Mouse (Mus musculus) embryo, embryonic 11.5 days (tissue): ENCODE data around the gene Mcoln1.

Experiments
- DNase-seq: peaks from one replicate; pipeline ENCODE4 v3.0.0-alpha.2; 2012; ENCODE audit warnings: low read depth, low spot score

Gene Mcoln1

DNA sequence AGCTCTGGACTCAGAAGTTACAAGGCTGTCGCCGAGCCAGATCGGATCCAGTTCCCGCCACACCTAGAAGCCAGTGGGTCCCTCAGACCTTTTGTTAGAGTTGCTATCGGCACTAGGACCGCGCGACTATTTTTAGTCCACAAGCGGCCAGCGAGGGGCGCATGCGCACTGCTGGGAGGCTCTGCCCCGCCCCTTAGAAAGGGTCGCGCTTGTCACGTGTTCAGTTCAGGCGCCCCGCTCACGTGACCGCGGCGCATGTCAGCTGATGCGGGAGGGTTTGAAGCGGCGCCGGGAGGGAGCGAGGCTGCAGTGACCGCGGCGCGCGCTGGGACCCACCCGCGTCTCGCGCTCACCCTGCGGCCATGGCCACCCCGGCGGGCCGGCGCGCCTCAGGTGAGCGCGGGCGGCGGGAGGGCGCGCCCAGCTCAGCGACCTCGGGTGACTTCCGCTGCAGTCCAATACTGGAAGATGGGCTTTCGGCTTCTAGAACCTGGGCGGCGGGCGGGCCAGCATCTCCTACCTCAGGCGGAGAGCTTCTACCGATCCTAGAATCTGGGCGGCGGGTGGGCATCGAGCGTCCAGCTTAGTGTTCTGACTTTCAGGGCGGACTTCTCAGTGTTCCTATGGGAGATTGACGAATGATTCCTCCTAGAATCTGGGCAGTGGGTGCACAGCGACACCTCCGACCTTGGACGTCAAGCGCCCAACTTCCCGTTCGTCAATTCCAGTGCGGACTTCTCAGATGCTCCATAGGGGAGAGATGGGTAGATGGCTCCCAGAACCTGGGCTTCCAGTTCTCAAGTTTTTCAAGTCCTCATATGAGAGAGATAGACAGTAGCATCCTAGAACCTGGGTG lies at the start of gene Mcoln1:
Mcoln1 (plus strand) TSS at position 223 of the 856 bp plus-strand sequence.
- peak; percentile 99 for DNase-seq

DNA sequence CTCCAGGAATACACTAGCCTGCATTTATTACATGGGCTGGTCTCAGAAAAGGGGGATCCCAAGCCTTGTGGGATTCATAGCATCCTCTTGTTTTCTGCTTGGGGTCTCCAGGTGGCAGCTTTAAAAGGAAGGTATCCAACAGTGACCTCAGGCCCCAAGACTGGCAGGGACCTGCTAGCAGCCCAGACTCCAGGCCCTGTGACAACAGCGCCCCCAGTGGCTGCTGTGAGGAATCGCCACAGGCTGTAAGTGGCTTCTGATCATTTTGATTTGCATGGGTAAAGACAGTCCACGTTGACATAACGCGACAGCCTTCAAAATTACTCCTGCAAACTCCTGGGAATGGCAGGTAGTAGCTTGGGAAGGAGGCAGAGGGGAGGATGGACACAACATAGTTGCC lies 49.6 kb upstream of the Mcoln1 start:
- peak; percentile 40 for DNase-seq

DNA sequence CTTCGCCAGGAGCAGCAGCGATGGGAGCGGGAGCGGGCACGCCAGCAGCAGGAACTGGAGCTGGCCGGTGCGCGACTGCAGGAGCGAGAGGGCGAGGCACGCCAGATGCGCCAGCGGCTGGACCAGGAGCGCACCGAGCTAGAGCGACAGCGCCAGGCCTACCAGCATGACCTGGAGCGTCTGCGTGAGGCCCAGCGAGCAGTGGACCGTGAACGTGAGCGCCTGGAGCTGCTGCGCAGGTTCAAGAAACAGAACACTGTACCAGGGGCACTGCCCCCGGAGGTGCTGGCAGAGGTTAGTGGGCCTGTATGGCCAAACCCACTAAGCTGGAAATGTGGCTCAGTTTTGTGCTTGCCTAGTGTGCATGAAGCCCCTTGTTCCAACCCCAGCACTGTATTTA lies 48.3 kb upstream of the Mcoln1 start:
- DNase-seq = no peak

DNA sequence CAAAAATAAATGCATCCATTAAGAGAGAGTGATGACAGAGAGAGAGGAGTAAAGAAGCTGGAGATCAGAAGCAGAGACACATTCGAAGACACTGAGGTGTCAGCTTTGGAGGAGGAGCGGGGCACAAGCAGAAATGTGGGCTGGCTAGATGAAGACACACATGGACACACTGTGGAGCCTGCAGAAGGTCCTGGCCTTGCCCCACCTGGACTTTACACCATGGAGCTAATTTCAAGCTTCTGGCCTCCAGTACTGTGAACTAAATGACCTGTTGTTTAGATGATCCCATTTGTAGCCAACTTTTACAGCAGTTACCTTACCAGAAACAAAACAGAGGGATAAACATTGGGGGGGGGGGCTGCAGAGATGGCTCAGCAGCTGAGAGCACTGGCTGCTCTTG lies 37.0 kb upstream of the Mcoln1 start:
- no peak for DNase-seq

DNA sequence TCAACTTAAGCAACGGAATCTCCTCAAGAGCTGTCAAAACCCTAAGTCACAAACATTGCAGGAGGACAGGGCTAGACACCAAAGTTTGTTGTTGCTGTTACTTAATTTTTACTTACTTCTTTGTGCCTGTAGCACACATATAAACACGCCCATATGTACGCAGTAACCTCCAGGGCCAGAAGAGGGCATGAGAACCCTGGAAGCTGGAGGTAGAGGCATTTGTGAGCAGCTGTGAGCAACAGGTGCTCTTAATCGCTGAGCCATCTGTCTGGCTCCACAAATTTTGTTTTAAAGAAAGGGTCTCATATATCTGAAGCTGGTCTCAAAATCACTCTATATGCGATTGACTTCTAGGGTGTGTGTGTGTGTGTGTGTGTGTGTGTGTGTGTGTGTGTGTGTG lies 35.9 kb upstream of the Mcoln1 start:
- DNase-seq = peak; percentile 51

DNA sequence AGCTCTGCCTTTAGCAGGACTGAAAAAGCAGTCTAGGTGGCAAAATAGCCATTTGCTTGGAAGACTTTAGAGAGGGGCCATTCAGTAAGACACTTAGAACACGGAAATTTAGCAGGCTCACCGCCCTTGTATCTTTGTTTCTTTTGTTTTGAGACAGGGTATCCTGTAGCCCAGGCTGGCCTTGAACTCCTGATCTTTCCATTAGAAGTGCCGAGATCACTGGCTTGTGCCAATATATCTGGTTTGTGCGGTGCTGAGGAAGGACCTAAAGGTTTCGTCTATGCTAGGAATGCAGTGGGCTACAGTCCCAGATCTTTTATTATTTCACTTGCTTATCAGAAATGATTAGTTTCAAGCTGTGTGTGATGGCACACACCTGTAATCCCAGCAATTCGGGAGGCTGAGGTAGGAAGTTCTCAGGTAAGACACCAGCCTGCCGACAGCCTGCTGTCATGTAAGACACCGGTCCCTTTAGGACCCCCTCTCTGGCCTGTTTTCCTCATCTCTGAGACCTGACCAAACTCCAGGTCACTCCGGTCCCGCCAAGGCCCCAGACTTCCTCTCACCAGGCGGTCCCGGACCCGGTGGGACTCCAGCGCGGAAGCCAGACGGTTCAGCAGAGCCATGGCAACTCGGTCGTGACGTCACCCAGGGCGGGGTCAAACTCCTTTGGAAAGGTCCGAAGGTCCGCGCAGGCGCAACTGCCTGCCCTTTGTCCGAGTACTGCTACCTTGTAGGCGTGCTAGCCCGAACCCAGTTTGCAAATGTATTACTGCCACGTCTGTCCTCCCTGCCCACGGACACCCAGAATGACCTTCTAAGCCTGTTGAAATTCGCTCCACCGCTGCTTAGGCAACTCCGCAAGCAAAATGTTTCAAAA lies 33.0 kb upstream of the Mcoln1 start, which contains the start of gene Pex11g:
Pex11g (minus strand) TSS at position 675 of the 880 bp plus-strand sequence.
- DNase-seq = peak; percentile 97

DNA sequence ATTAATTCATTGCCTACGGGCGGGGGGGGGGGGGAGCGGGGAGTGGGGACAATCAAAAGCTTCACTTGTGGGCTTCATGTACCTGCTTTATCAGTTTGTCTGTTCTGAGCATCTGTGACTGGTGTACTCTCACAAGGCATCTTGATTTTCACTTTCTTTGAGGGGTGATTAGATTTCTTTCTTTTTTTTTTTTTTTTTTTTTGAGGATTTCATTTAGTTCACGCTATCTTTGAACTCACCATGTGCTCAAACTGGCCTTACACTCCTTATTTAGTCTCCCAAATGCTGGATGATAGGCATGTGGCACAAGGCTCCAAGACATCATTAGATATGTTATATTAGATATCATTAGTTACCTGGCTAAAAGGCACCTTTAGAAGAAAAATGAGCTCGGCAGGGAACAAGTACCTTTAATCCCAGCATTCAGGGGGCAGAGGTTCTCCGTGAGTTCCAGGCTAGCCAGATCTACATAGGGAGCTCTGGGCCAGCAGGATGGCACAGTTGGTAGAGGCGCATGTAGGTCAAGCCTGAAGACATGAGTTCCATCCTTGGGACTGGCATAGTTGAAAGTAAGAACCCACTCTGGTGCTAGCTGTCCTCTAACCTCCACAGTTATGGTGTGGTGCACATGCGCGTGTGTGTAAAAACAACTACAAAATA lies 32.2 kb upstream of the Mcoln1 start:
- no peak for DNase-seq

DNA sequence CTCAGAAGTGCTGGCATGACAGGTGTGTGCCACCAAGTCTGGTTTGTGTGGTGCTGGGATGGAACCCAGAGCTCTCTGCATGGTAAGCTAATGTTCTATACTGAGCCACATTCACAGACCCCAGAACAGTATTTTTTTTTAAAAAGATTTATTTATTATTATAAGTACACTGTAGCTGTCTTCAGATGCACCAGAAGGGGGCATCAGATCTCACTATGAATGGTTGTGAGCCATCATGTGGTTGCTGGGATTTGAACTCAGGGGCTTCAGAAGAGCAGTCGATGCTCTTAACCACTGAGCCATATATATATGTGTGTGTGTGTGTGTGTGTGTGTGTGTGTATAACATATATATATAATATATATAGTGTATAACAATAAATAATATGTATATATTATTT lies 31.4 kb upstream of the Mcoln1 start:
- no peak for DNase-seq

DNA sequence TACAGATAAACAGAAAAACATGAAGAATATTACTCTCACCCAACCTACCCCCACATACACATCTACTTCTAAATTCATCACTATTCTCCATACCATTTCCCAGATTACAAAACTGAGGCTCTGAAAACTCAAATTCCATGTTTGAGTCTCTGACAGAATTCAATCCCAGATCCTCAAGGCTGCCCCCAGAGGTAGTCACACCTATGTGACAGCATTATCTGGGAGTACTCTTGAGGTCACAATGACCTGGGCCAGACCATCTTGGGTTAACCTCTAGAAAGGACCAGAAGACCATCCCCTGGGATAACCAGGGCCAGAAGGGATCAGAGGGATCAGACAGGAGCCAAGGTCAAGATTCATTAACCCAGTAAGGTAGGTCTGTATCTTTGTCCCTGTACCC lies 29.7 kb upstream of the Mcoln1 start, which contains the start of gene Tex45:
Tex45 (plus strand) TSS at position 301 of the 400 bp plus-strand sequence.
- DNase-seq = no peak

DNA sequence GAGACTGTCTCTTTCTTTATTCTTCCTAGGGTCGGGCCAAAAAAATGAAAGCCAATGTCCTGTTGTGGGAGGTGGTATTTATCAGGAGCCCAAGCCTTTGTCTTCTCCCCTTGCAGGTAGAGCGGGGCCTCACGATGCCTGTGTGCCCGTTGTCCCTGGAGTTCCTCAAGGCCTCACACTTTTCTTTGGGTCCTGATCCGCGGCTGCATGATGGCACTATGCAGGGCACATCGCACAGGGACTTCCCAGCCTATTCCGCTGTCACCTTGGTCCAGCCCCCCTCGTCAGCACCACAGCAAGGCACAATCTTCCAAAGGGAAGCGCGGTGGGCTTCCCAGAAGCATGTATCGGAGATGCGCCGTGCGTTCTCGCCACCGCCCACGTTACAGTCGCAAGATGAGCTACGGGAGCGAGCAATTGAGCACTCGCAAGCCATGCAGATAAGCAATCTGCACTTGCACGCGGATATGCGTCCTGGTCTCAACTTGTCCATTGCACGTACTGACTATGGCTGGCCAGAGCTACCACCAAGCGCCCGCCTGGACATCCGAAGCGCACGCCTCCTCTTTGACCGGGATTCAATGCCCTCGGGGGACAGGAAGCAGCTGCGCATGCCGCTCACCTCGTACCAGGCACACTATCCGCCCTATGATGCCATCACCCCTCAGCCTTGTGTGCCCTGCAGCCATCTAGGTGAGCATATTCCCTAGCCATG lies 24.4 kb upstream of the Mcoln1 start:
- no peak for DNase-seq

DNA sequence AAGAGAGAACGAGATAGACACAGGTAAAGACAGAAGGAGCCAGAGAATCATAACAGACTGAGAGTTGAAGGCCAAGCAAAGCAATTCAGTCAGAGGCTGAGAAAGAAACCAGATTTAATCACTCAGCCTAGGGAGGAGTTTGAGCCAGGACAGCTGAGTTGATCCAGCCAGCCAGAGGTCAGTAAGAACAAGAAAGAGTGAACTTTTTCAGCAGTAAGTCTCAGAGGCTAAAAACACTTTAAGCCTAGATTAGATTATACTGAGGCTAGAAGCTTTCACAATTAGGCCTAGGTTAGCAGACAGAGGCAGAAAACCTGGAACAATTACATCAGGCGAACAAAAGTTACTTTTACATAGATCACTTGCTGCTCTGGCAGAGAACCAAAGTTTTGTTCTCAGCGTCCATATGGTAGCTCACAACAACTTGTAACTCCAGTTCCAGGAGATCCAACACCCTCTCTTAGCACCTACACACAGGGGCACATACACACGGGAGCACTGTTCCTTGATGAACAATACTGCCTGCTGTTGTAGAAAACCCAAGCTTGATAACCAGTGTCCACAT lies 20.0 kb upstream of the Mcoln1 start:
- DNase-seq = no peak

DNA sequence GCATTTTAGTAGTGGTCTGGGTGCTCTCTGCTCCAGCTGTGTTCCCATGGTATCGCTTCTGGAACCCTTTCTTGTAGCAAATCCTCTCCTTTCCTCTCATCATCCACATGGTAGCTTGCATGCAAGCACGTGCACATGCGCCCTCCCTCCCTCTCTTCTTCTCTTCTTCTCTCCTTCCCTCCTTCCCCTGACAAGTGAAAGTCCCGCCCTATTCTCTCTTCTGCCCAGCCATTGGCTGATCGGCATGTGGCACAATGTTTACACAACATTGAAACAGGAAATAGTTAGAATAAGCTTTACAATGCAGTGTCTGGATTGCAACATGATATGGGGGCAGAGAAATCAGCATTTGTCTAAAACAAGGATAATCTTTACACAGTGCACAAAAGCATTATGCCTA lies 18.7 kb upstream of the Mcoln1 start:
- no peak for DNase-seq

DNA sequence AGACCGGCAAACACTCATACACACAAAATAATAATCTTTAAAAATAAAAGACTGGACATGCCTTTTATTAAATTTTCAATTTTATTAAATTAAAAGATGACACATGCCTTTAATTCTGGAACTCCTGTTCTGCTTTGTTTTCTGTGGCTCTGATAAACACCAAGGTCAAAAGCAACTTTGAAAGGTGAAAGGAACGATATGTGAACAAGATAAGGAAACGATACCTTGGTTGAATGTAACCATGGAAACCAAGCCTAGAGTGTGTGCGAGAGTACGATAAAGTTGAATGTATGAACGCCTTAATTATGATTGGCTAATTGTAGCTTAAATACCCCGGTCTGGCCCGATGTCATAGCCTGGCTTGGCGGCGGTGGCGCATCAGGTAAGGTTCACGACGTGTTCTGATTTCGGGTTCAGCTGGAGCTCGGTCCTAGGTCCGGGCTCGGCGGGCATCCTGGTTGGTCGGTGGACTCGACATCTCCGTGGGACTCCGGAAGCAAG lies 18.0 kb upstream of the Mcoln1 start:
- no peak for DNase-seq

DNA sequence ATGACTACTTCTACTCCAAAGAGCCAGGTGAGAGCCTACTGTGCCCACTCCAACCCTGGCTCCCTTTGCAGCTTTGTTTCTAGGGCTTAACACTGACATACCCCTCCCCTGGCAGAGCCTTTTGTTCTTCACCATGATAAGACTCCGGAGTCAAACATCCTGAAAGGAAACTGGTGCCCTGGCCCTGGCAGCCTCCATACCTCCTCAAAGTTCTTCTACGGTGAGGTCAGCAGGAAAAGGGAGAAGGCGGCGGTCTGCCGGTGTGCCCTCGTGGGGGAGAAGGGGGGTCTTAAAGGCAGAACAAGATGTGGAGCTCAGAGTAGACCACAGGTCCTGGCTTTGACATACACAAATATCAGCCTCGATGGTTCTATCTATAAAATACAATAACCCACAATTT lies 16.7 kb upstream of the Mcoln1 start:
- DNase-seq = no peak

DNA sequence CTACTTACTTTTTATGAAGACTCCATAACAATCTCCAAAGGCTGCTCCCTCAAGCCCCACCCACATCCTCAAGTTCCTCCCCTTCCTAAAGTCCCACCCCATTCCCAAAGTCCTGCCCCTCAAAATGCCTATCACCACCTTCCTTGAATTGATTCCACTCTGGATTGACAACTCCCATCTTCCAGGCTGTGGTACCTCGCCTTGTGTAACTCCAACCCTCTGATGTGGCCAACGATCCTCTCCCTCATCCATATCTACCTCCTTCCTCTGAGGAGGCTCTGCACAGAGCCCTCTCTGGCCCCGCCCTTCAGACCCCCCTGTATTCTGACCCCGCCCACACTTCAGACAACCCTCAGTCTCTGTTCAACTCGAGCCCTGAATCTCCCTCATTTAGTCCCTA lies 15.1 kb upstream of the Mcoln1 start:
- DNase-seq = no peak

DNA sequence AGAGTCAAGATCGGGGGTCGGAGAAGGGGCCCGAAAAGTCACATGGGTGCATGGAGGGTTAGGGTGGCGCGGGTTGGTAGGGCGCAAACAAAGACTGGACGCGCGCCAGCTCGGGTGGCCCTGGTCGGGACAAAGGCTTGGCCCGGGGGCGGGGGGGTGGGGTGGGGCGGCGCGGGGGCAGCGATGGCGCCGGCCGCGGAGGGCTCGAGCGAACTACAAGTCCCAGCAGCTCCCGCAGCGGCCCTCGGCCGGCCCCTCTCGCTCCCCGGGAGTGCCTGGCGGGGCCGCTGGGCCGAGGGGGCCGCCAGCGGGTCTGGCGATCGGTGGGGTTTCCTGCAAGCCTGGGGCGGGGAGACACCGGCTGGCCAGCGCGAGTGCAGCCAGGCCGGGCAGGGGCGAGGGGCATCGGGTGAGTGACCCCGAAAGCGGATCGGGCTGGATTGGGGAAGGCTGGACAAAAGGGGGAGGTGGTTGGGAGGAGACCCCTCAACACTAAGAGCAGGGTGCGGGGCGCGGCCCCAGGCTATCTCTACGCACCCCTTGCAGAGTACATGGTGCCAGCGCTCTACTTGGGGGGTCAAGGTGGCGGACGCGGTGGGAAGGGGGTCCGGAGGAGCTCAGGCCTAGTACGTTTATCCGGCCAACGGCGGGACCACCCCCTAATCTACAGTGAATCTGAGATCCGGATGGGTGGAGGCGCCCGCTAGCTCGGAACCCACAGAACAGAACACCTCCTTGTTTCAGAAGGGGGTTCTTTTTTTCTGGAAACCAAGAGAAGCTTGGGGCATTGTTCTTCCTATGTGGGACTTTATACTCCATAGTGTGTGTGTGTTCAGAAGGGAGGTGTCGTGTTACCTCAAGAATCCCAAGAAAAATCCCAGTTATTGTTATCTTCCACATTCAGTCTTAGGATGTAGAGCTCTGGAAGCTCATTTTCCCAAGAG lies 7.1 kb upstream of the Mcoln1 start, which contains the start of gene Zfp358:
Zfp358 (plus strand) TSS at position 238 of the 944 bp plus-strand sequence.
- peak; percentile 63 for DNase-seq

DNA sequence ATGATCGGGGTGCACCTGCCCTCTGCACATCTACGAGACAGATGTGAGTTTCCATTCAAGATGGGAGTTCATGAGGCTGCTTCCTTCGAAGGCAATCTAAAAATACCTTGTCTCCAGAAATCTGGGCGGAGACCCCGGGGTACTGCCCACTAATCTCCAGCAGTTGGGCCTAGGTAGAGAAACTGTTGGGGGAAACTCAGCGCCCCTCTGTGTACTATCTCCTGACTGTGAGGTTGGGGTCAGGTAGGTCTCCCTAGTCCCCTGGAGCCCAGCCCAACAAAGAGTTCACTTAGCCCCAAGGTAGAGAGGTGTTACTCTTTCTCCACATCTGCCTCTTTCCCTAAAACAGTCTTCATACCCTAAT lies 6.4 kb upstream of the Mcoln1 start:
- DNase-seq = no peak

DNA sequence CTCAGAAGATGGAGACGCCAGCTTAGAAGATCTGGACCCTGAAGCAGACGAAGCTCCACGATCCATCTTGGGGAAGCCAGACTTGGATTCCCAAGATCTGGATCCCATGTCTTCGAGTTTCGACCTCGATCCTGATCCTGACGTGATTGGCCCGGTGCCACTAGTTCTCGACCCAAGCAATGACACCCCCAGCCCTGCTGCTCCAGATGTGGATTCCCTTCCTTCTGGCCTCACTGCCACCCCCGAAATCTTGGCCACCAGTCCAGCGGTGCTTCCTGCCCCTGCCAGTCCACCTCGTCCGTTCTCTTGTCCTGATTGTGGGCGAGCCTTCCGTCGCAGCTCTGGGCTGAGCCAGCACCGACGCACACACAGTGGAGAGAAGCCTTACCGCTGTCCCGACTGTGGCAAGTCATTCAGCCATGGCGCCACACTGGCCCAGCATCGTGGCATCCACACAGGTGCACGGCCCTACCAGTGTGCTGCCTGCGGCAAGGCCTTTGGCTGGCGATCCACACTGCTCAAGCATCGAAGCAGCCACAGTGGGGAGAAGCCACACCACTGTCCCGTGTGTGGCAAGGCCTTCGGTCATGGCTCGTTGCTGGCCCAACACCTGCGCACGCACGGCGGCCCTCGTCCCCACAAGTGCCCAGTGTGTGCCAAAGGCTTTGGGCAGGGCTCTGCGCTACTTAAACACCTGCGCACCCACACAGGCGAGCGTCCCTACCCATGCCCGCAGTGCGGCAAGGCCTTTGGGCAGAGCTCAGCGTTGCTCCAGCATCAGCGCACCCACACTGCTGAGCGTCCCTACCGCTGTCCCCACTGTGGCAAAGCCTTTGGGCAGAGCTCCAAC lies 4.5 kb upstream of the Mcoln1 start:
- DNase-seq = no peak

DNA sequence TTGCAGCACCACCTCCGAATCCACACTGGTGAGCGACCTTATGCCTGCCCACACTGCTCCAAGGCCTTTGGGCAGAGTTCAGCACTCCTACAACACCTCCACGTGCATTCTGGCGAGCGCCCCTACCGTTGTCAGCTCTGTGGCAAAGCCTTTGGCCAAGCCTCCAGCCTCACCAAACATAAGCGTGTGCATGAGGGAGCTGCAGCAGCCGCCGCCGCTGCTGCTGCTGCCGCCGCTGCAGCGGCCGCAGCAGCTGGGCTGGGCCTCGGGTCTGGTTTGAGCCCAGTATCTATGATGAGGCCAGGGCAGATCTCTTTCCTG lies 3.9 kb upstream of the Mcoln1 start:
- DNase-seq = no peak
